Mouse (Mus musculus): Measurements from ENCODE around the gene Slc22a1. TPM values are rescaled to one million over a fixed set of nuclear protein-coding genes. Genes with fewer than 3 reads are reported as not detected.

Gene Slc22a1
- polyA plus RNA-seq, 1 experiment: not detected

GRCm38 (mm10) chr17:12615429-12615828 lies 60.2 kb downstream of the Slc22a1 start:
- TF ChIP-seq USF1 (IDR thresholded peaks at IDR 0.05; ENCODE audit: low read depth): no peak
- no peak for TF ChIP-seq SRF (IDR thresholded peaks at IDR 0.05; ENCODE audit: control insufficient read depth, insufficient read length, low read depth)
- no peak for TF ChIP-seq MAX (IDR thresholded peaks at IDR 0.05; ENCODE audit: low read depth)
- TF ChIP-seq TCF3 (IDR thresholded peaks at IDR 0.05; ENCODE audit: insufficient read length, low read depth): no peak
- TF ChIP-seq CEBPB (IDR thresholded peaks at IDR 0.05; ENCODE audit: insufficient read depth, poor library complexity, severe bottlenecking): no peak
- TF ChIP-seq REST (IDR thresholded peaks at IDR 0.05; ENCODE audit: insufficient read depth, insufficient read length): no peak
- TF ChIP-seq POLR2AphosphoS2 (IDR thresholded peaks at IDR 0.05; ENCODE audit: insufficient read length, low read depth): no peak
- TF ChIP-seq E2F4 (IDR thresholded peaks at IDR 0.05; ENCODE audit: insufficient read depth): no peak
- no peak for TF ChIP-seq MYOG (IDR thresholded peaks at IDR 0.05; ENCODE audit: control insufficient read depth in 1 of 3, insufficient read depth in 1 of 3, insufficient read length in 2 of 3, low read depth in 2 of 3)
- no peak for TF ChIP-seq POLR2A (IDR thresholded peaks at IDR 0.05; ENCODE audit: insufficient read length, low read depth)
- no peak for TF ChIP-seq MYOD1 (IDR thresholded peaks at IDR 0.05; ENCODE audit: control insufficient read depth in 1 of 3, insufficient read length in 2 of 3, low read depth in 2 of 3)

GRCm38 (mm10) chr17:12614511-12615385 lies 60.9 kb downstream of the Slc22a1 start:
- H3K79me2 ChIP-seq (ENCODE audit: control insufficient read depth, insufficient read depth): no peaks in the 10 kb centered on the region
- peak; percentile 27 for TF ChIP-seq USF1 (IDR thresholded peaks at IDR 0.05; ENCODE audit: low read depth)
- TF ChIP-seq TCF3 (IDR thresholded peaks at IDR 0.05; ENCODE audit: insufficient read length, low read depth): no peak
- H3K27me3 ChIP-seq (ENCODE audit: control insufficient read depth, insufficient read depth, insufficient read length): no peaks in the 10 kb centered on the region
- no peaks in the 10 kb centered on the region for H3K36me3 ChIP-seq (ENCODE audit: control insufficient read depth, insufficient read depth)
- H3K4me3 ChIP-seq: no peak overlapping the region
- H3ac ChIP-seq (ENCODE audit: control insufficient read depth, insufficient read length): no peak overlapping the region
- no peak overlapping the region for H3K4me2 ChIP-seq (ENCODE audit: low read depth)

More at GRCm38 (mm10) chr17:12615429-12615828, 60.2 kb downstream of the Slc22a1 start:
- no peaks in the 10 kb centered on the region for H3K27me3 ChIP-seq (ENCODE audit: control insufficient read depth, insufficient read depth, insufficient read length)
- no peaks in the 10 kb centered on the region for H3K79me2 ChIP-seq (ENCODE audit: control insufficient read depth, insufficient read depth)
- no peak overlapping the region for H3K4me2 ChIP-seq (ENCODE audit: low read depth)
- H3K4me3 ChIP-seq: no peak overlapping the region
- H3ac ChIP-seq (ENCODE audit: control insufficient read depth, insufficient read length): no peak overlapping the region
- H3K36me3 ChIP-seq (ENCODE audit: control insufficient read depth, insufficient read depth): no peaks in the 10 kb centered on the region

- TF ChIP-seq POLR2A (IDR thresholded peaks at IDR 0.05; ENCODE audit: insufficient read length, low read depth): no peak
- Histone ChIP-seq H3K4me2 (ENCODE audit: low read depth) (no peak overlapping the region), H3ac (ENCODE audit: control insufficient read depth, insufficient read length) (no peak overlapping the region), H3K27me3 (ENCODE audit: control insufficient read depth, insufficient read depth, insufficient read length) (no peaks in the 10 kb centered on the region), H3K4me3 (no peak overlapping the region), H3K36me3 (ENCODE audit: control insufficient read depth, insufficient read depth) (no peaks in the 10 kb centered on the region), H3K79me2 (ENCODE audit: control insufficient read depth, insufficient read depth) (no peaks in the 10 kb centered on the region)
Observed at GRCm38 (mm10) chr17:12607202-12607601, 68.4 kb downstream of the Slc22a1 start.

DNA sequence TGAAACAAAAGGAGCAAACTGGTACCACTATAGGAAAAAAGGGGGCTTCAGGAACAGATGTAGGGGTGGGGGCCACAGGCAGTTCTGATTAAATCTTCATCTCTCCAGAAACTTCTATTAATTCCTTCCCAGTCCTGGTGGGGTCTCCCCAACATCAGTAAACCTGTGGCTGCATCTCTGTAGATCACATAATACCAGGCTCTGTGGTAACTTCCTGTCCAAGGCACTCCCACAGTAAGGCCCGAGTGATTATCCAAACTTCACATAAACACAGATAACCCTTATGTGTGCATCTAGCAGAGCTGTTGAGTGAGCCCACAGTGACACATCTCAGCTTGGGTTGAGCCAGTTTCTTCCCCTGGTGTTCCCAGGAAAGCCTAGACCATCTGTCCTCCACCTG lies 69.0 kb downstream of the Slc22a1 start:
- no peaks in the 10 kb centered on the region for H3K36me3 ChIP-seq (ENCODE audit: control insufficient read depth, insufficient read depth)
- no peak overlapping the region for H3K4me2 ChIP-seq (ENCODE audit: low read depth)
- H3K79me2 ChIP-seq (ENCODE audit: control insufficient read depth, insufficient read depth): no peaks in the 10 kb centered on the region
- no peak overlapping the region for H3ac ChIP-seq (ENCODE audit: control insufficient read depth, insufficient read length)
- TF ChIP-seq MYOD1 (IDR thresholded peaks at IDR 0.05; ENCODE audit: control insufficient read depth in 1 of 3, insufficient read length in 2 of 3, low read depth in 2 of 3) (no peak), REST (IDR thresholded peaks at IDR 0.05; ENCODE audit: insufficient read depth, insufficient read length) (no peak), CEBPB (IDR thresholded peaks at IDR 0.05; ENCODE audit: insufficient read depth, poor library complexity, severe bottlenecking) (no peak), USF1 (IDR thresholded peaks at IDR 0.05; ENCODE audit: low read depth) (no peak)
- H3K27me3 ChIP-seq (ENCODE audit: control insufficient read depth, insufficient read depth, insufficient read length): no peaks in the 10 kb centered on the region
- H3K4me3 ChIP-seq: no peak overlapping the region

Other genes starting within 250 kb of the Slc22a1 start
- gene Slc22a3, start 168.1 kb downstream of the Slc22a1 start, polyA plus RNA-seq (2012; fragmentation: generic; extraction: Trizol): not detected
- not detected for gene Slc22a2, start 91.7 kb downstream of the Slc22a1 start, polyA plus RNA-seq (2012; fragmentation: generic; extraction: Trizol)
- 21.6 TPM for gene Igf2r, start 93.8 kb upstream of the Slc22a1 start, polyA plus RNA-seq (2012; fragmentation: generic; extraction: Trizol)
- 0.10 TPM for gene Mas1, start 192.3 kb upstream of the Slc22a1 start, polyA plus RNA-seq (2012; fragmentation: generic; extraction: Trizol)
- gene Mrgprh, start 200.2 kb upstream of the Slc22a1 start, polyA plus RNA-seq (2012; fragmentation: generic; extraction: Trizol): not detected
- 0.05 TPM for gene Pnldc1, start 234.4 kb upstream of the Slc22a1 start, polyA plus RNA-seq (2012; fragmentation: generic; extraction: Trizol)
- gene Tcp1, start 239.9 kb upstream of the Slc22a1 start, polyA plus RNA-seq (2012; fragmentation: generic; extraction: Trizol): 237 TPM
- 64.1 TPM for gene Mrpl18, start 240.5 kb upstream of the Slc22a1 start, polyA plus RNA-seq (2012; fragmentation: generic; extraction: Trizol)